Mouse (Mus musculus): Measurements from ENCODE around the gene Rapgef5. TPM values are rescaled to one million over a fixed set of nuclear protein-coding genes. Genes with fewer than 3 reads are reported as not detected.

Rapgef5 gene
- total and polyA plus RNA-seq, 3 experiments: 4.2 to 6.8 (median 4.8) TPM

DNA sequence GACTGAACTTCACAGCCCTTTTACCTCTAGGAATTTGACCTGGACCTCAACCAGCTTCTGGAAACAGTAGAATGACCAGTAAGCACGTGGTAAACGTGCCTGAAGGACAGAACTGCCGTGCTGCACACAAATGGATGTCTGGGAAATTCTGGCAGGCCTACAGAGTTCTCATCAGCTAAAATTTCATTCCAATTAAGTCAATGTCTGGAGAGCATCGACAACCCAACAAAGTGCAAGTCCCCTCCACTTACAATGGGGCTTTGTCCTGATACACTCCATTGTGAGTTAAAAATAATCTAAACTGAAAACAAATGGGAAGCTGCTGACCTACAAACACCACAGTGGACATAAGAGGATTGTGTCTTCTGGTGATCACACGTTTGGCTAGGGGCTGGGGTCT is 260.6 kb downstream of the Rapgef5 start:
- no peaks in the 10 kb centered on the region for H3K9me3 ChIP-seq (replicated peaks; ENCODE audit: low read length)
- H3K27me3 ChIP-seq (replicated peaks): no peaks in the 10 kb centered on the region
- dilution Hi-C loops (cut with MboI; ENCODE audit: extremely low pct_ligation_motif_present, extremely low pct_unique_long_range_greater_than_20kb, low sequenced_read_pairs): no loop called here
- no peaks in the 10 kb centered on the region for H3K79me2 ChIP-seq (replicated peaks; ENCODE audit: control insufficient read depth, extremely low read depth, insufficient read depth, poor library complexity, severe bottlenecking)
- H3K27ac ChIP-seq (ENCODE audit: insufficient read depth, low read depth): no peak overlapping the region
- no peak overlapping the region for H3K4me3 ChIP-seq (replicated peaks in 1 of 3; ENCODE audit: low read depth in 2 of 3, low read length in 2 of 3, poor library complexity in 1 of 3)
- peaks cover 0 to 3% of the 10 kb centered on the region in 2 experiments; a peak in 1 of 4 replicates for H3K4me1 ChIP-seq (ENCODE audit: control insufficient read depth in 1 of 2, insufficient read depth in 2 of 2)
- H3K36me3 ChIP-seq (replicated peaks in 1 of 2; ENCODE audit: control insufficient read depth in 1 of 2, insufficient read depth in 1 of 2, low read length in 1 of 2): no peaks in the 10 kb centered on the region
- DNase-seq (ENCODE audit: extremely low read depth): no peak
- TF ChIP-seq CTCF (conservative IDR thresholded peaks at IDR 0.05 in 1 of 2, IDR thresholded peaks at IDR 0.05 in 1 of 2; ENCODE audit: low read depth in 2 of 2, low read length in 2 of 2): no peak
- TF ChIP-seq POLR2A (IDR thresholded peaks at IDR 0.05; ENCODE audit: low read depth, low read length): no peak
- no peak for TF ChIP-seq EP300 (IDR thresholded peaks at IDR 0.05; ENCODE audit: low read length)
- no peak for TF ChIP-seq PAX5 (IDR thresholded peaks at IDR 0.05; ENCODE audit: low read length)
- TF ChIP-seq ELF1 (IDR thresholded peaks at IDR 0.05; ENCODE audit: low read depth, low read length): no peak
- TF ChIP-seq USF1 (IDR thresholded peaks at IDR 0.05; ENCODE audit: low read depth, low read length): no peak
- TF ChIP-seq MAFK (IDR thresholded peaks at IDR 0.05; ENCODE audit: insufficient replicate concordance, low read length): no peak
- TF ChIP-seq HCFC1 (IDR thresholded peaks at IDR 0.05; ENCODE audit: low read depth, low read length): no peak
- no peak for TF ChIP-seq SIN3A (IDR thresholded peaks at IDR 0.05; ENCODE audit: low read length)
- in situ Hi-C loops (cut with MboI; ENCODE audit: low pct_ligation_motif_present, low pct_unique_long_range_greater_than_20kb, low sequenced_read_pairs): no loop called here
- no peak overlapping the region for H3K4me2 ChIP-seq (ENCODE audit: insufficient read depth, low read depth, poor library complexity, severe bottlenecking)
- H3K9ac ChIP-seq (ENCODE audit: insufficient read depth, low read depth): no peak overlapping the region

DNA sequence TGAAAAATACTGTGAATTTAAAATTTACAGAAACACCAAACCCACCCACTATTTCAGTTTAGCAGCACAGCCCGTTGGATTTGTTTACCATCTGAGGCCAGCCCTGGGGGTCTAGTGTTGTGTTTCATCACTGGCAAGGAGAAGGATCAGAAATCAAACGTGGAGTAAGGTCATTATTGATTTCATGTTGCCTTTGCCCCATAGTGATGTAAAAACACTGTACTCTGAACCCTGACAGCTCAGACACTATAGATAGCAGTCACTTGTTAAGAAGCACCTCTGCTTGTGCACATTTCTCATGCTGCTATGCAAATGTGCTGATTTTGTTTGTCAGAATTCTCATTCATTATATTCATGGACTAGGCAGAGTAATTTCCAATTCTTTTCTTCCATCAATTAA is 265.1 kb downstream of the Rapgef5 start:
- Histone ChIP-seq H3K4me2 (ENCODE audit: insufficient read depth, low read depth, poor library complexity, severe bottlenecking) (no peak overlapping the region), H3K27me3 (replicated peaks) (no peaks in the 10 kb centered on the region), H3K4me3 (replicated peaks in 1 of 3; ENCODE audit: low read depth in 2 of 3, low read length in 2 of 3, poor library complexity in 1 of 3) (no peak overlapping the region), H3K27ac (ENCODE audit: insufficient read depth, low read depth) (no peak overlapping the region), H3K9ac (ENCODE audit: insufficient read depth, low read depth) (no peak overlapping the region), H3K4me1 (ENCODE audit: control insufficient read depth in 1 of 2, insufficient read depth in 2 of 2) (peaks cover 0 to 3% of the 10 kb centered on the region in 2 experiments; a peak in 1 of 4 replicates), H3K79me2 (replicated peaks; ENCODE audit: control insufficient read depth, extremely low read depth, insufficient read depth, poor library complexity, severe bottlenecking) (no peaks in the 10 kb centered on the region), H3K36me3 (replicated peaks in 1 of 2; ENCODE audit: control insufficient read depth in 1 of 2, insufficient read depth in 1 of 2, low read length in 1 of 2) (no peaks in the 10 kb centered on the region), H3K9me3 (replicated peaks; ENCODE audit: low read length) (no peaks in the 10 kb centered on the region)
- TF ChIP-seq KAT2A (IDR thresholded peaks at IDR 0.05; ENCODE audit: insufficient replicate concordance, low read length) (no peak), JUND (conservative IDR thresholded peaks at IDR 0.05; ENCODE audit: low read depth, low read length) (no peak), MAZ (IDR thresholded peaks at IDR 0.05; ENCODE audit: low read depth, low read length) (no peak), IRF4 (IDR thresholded peaks at IDR 0.05; ENCODE audit: low read depth, low read length) (no peak), POLR2AphosphoS2 (IDR thresholded peaks at IDR 0.05; ENCODE audit: low read depth, low read length) (no peak), ELF1 (IDR thresholded peaks at IDR 0.05; ENCODE audit: low read depth, low read length) (no peak), ZKSCAN1 (IDR thresholded peaks at IDR 0.05; ENCODE audit: borderline replicate concordance, low read depth, low read length) (no peak), ZC3H11A (IDR thresholded peaks at IDR 0.05; ENCODE audit: low read depth, low read length) (no peak), TBP (conservative IDR thresholded peaks at IDR 0.05; ENCODE audit: low read depth, low read length) (no peak), ZMIZ1 (IDR thresholded peaks at IDR 0.05; ENCODE audit: low read depth, low read length) (no peak), NRF1 (IDR thresholded peaks at IDR 0.05; ENCODE audit: low read depth, low read length) (no peak), TCF12 (IDR thresholded peaks at IDR 0.05; ENCODE audit: low read depth, low read length) (no peak), PAX5 (IDR thresholded peaks at IDR 0.05; ENCODE audit: low read length) (no peak), E2F4 (IDR thresholded peaks at IDR 0.05; ENCODE audit: insufficient replicate concordance, low read depth, low read length) (no peak), JUN (IDR thresholded peaks at IDR 0.05; ENCODE audit: insufficient read depth, low read depth, low read length) (no peak), POLR2A (IDR thresholded peaks at IDR 0.05; ENCODE audit: low read depth, low read length) (no peak)
- in situ Hi-C loops (cut with MboI; ENCODE audit: low pct_ligation_motif_present, low pct_unique_long_range_greater_than_20kb, low sequenced_read_pairs): no loop called here
- dilution Hi-C loops (cut with MboI; ENCODE audit: extremely low pct_ligation_motif_present, extremely low pct_unique_long_range_greater_than_20kb, low sequenced_read_pairs): no loop called here
- DNase-seq (ENCODE audit: extremely low read depth): no peak

Data from CH12.LX (cell line).